In the genomic region with DNA sequence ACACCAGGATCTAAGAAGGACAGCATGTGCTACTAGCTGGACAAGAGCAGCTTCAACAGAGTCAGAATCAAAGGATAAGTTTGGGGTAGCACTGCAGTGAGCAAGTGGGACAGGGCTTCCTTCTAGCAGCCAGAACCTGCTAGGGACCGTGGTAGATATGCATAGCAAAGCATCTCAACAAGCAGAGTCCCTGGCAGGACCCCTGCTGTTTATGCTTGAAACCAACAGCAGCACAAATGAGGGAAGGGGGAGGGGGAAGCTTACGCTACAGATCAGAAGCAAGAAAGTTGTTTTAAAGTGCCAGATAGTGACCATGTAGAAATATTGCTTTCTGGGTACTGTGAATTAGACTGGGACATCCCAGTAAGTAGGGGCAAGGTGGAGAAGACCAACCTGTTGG, we compare ENCODE assay signal across 16 mouse cellular contexts.
"Had no signal": no experiment of that assay in that cellular context is flagged by ENCODE, and none has a peak within 500 bp of the region (broad histone marks: within the 10 kb centered on the region; RNA-seq: fewer than 3 reads in every experiment).

No protein-coding gene starts in this region.

- H3K9ac ChIP-seq: liver, embryonic 12.5 days; liver, embryonic 14.5 days; lung, embryonic 14.5 days; midbrain, embryonic 13.5 days; midbrain, embryonic 15.5 days; neural tube, embryonic 12.5 days; stomach, embryonic 15.5 days had no signal

- H3K27ac ChIP-seq: liver, embryonic 12.5 days; liver, embryonic 14.5 days; macrophage; midbrain, embryonic 10.5 days; midbrain, embryonic 13.5 days; midbrain, embryonic 15.5 days; neural tube, embryonic 12.5 days; stomach, embryonic 15.5 days; stomach, postnatal 0 days had no signal

- H3K4me2 ChIP-seq: liver, embryonic 12.5 days; lung, embryonic 14.5 days; midbrain, embryonic 13.5 days; midbrain, embryonic 15.5 days; neural tube, embryonic 12.5 days; stomach, embryonic 15.5 days had no signal

- H3K4me3 ChIP-seq: liver, embryonic 12.5 days; midbrain, embryonic 10.5 days; midbrain, embryonic 13.5 days; midbrain, embryonic 15.5 days; neural tube, embryonic 12.5 days; stomach, embryonic 15.5 days had no signal

- H3K4me1 ChIP-seq: liver, embryonic 12.5 days; midbrain, embryonic 13.5 days; midbrain, embryonic 15.5 days; neural tube, embryonic 12.5 days; stomach, embryonic 15.5 days had no signal

- DNase-seq: lung, adult 18-20 months; lung, embryonic 14.5 days; lung, postnatal 10 days; lung, postnatal 36 days; right cerebral cortex, postnatal 14 days; thymus, adult 2 months; thymus, postnatal 36 days had no signal

- ATAC-seq: liver, embryonic 12.5 days; midbrain, embryonic 13.5 days; midbrain, embryonic 15.5 days had no signal

- H3K9me3 ChIP-seq: liver, embryonic 12.5 days; midbrain, embryonic 10.5 days; midbrain, embryonic 13.5 days; midbrain, embryonic 15.5 days; neural tube, embryonic 12.5 days; stomach, embryonic 15.5 days had no signal

- H3K27me3 ChIP-seq: liver, embryonic 12.5 days; midbrain, embryonic 13.5 days; midbrain, embryonic 15.5 days; neural tube, embryonic 12.5 days; stomach, embryonic 15.5 days had no signal

- H3K36me3 ChIP-seq: liver, embryonic 12.5 days; midbrain, embryonic 10.5 days; midbrain, embryonic 13.5 days; midbrain, embryonic 15.5 days; neural tube, embryonic 12.5 days; stomach, embryonic 15.5 days had no signal
